Mouse (Mus musculus): Measurements from ENCODE around the gene Twist2. TPM values are rescaled to one million over a fixed set of nuclear protein-coding genes. Genes with fewer than 3 reads are reported as not detected.
A peak's percentile ranks its signal among the peaks of the same experiment; 100 is the strongest.

Gene Twist2
- polyA plus RNA-seq, 1 experiment from 2014 or later = 10.5 TPM

- Histone ChIP-seq H3K4me1 (peaks cover 3% of the 10 kb centered on the region; the same call in 1 of the 2 replicates), H3K27me3 (ENCODE audit: poor library complexity, severe bottlenecking) (no peaks in the 10 kb centered on the region), H3K4me3 (no peak overlapping the region), H3K9me3 (no peaks in the 10 kb centered on the region), H3K36me3 (replicated peaks) (no peaks in the 10 kb centered on the region), H3K27ac (no peak overlapping the region)
- WGBS = 94% methylated on average over 4 of the region's 4 CpGs
- DNase-seq (ENCODE audit: extremely low spot score, low spot score) = no peak
These were observed 21.4 kb upstream of the Twist2 start for GRCm38 (mm10) chr1:91779819-91780218.

GRCm38 (mm10) chr1:91781182-91781581, 20.1 kb upstream of the Twist2 start:
- Histone ChIP-seq H3K9me3 (no peaks in the 10 kb centered on the region), H3K27me3 (ENCODE audit: poor library complexity, severe bottlenecking) (no peaks in the 10 kb centered on the region)
- DNase-seq (ENCODE audit: extremely low spot score, low spot score) = no peak

GRCm38 (mm10) chr1:91784162-91784561, 17.1 kb upstream of the Twist2 start:
- Histone ChIP-seq H3K9me3 (no peaks in the 10 kb centered on the region), H3K27ac (no peak overlapping the region), H3K4me1 (no peaks in the 10 kb centered on the region), H3K27me3 (ENCODE audit: poor library complexity, severe bottlenecking) (no peaks in the 10 kb centered on the region), H3K4me3 (no peak overlapping the region), H3K36me3 (replicated peaks) (no peaks in the 10 kb centered on the region)
- 92% methylated on average over 3 of the region's 3 CpGs for WGBS
- no peak for DNase-seq (ENCODE audit: extremely low spot score, low spot score)

More at GRCm38 (mm10) chr1:91781182-91781581, 20.1 kb upstream of the Twist2 start:
- Histone ChIP-seq H3K4me1 (peaks cover 3% of the 10 kb centered on the region; the same call in 1 of the 2 replicates), H3K27ac (no peak overlapping the region), H3K36me3 (replicated peaks) (no peaks in the 10 kb centered on the region), H3K4me3 (no peak overlapping the region)
- WGBS = 90% methylated on average over 7 of the region's 7 CpGs

- Histone ChIP-seq H3K4me3 (no peak overlapping the region), H3K9me3 (no peaks in the 10 kb centered on the region), H3K4me1 (peaks cover 38% of the 10 kb centered on the region), H3K36me3 (replicated peaks) (no peaks in the 10 kb centered on the region), H3K27me3 (ENCODE audit: poor library complexity, severe bottlenecking) (peaks cover 76% of the 10 kb centered on the region), H3K27ac (no peak overlapping the region)
- 69% methylated on average over 3 of the region's 3 CpGs for WGBS
- DNase-seq (ENCODE audit: extremely low spot score, low spot score) = no peak
These were observed 1.9 kb upstream of the Twist2 start for GRCm38 (mm10) chr1:91799323-91799722.

GRCm38 (mm10) chr1:91800348-91800747, 913 bp upstream of the Twist2 start:
- Histone ChIP-seq H3K36me3 (replicated peaks) (no peaks in the 10 kb centered on the region), H3K4me3 (peak overlapping the region; percentile 64), H3K27ac (peak overlapping the region; percentile 81), H3K4me1 (peaks cover 38% of the 10 kb centered on the region), H3K27me3 (ENCODE audit: poor library complexity, severe bottlenecking) (peaks cover 86% of the 10 kb centered on the region), H3K9me3 (no peaks in the 10 kb centered on the region)
- 18% methylated on average over 13 of the region's 13 CpGs for WGBS
- DNase-seq (ENCODE audit: extremely low spot score, low spot score) = peak; percentile 32

- Histone ChIP-seq H3K27ac (peak overlapping the region; percentile 81), H3K9me3 (no peaks in the 10 kb centered on the region), H3K4me1 (peaks cover 38% of the 10 kb centered on the region), H3K4me3 (peak overlapping the region; percentile 64), H3K36me3 (replicated peaks) (no peaks in the 10 kb centered on the region), H3K27me3 (ENCODE audit: poor library complexity, severe bottlenecking) (peaks cover 91% of the 10 kb centered on the region)
- DNase-seq (ENCODE audit: extremely low spot score, low spot score) = peak; percentile 21
- WGBS = 3% methylated on average over 45 of the region's 45 CpGs
These were observed 644 bp downstream of the Twist2 start for GRCm38 (mm10) chr1:91801844-91802366.

- 7% methylated on average over 30 of the region's 30 CpGs for WGBS
- Histone ChIP-seq H3K36me3 (replicated peaks) (no peaks in the 10 kb centered on the region), H3K9me3 (no peaks in the 10 kb centered on the region), H3K27ac (no peak overlapping the region), H3K27me3 (ENCODE audit: poor library complexity, severe bottlenecking) (peaks cover 89% of the 10 kb centered on the region), H3K4me1 (peaks cover 38% of the 10 kb centered on the region), H3K4me3 (peak overlapping the region; percentile 64)
- DNase-seq (ENCODE audit: extremely low spot score, low spot score) = peak; percentile 19
These were observed 1.3 kb downstream of the Twist2 start for GRCm38 (mm10) chr1:91802406-91803121.

GRCm38 (mm10) chr1:91803416-91803815, 2.2 kb downstream of the Twist2 start:
- WGBS = 83% methylated on average over 6 of the region's 6 CpGs
- Histone ChIP-seq H3K4me1 (peaks cover 38% of the 10 kb centered on the region), H3K4me3 (no peak overlapping the region), H3K36me3 (replicated peaks) (no peaks in the 10 kb centered on the region), H3K27me3 (ENCODE audit: poor library complexity, severe bottlenecking) (peaks cover 80% of the 10 kb centered on the region), H3K27ac (no peak overlapping the region), H3K9me3 (no peaks in the 10 kb centered on the region)
- no peak for DNase-seq (ENCODE audit: extremely low spot score, low spot score)

GRCm38 (mm10) chr1:91816067-91816466, 14.8 kb downstream of the Twist2 start:
- 0 out of 2 replicates have a peak, but pooled peaks cover 5% of the 10 kb centered on the region for H3K4me1 ChIP-seq
- H3K9me3 ChIP-seq = no peaks in the 10 kb centered on the region
- no peak overlapping the region for H3K4me3 ChIP-seq
- H3K27me3 ChIP-seq (ENCODE audit: poor library complexity, severe bottlenecking) = no peaks in the 10 kb centered on the region
- DNase-seq (ENCODE audit: extremely low spot score, low spot score) = no peak
- H3K36me3 ChIP-seq (replicated peaks) = no peaks in the 10 kb centered on the region
- WGBS = 74% methylated on average over 3 of the region's 3 CpGs
- no peak overlapping the region for H3K27ac ChIP-seq

- Histone ChIP-seq H3K27me3 (ENCODE audit: poor library complexity, severe bottlenecking) (no peaks in the 10 kb centered on the region), H3K36me3 (replicated peaks) (no peaks in the 10 kb centered on the region)
- 46% methylated on average over 6 of the region's 6 CpGs for WGBS
These were observed 15.3 kb downstream of the Twist2 start for GRCm38 (mm10) chr1:91816571-91816970.

GRCm38 (mm10) chr1:91819237-91819636, 18.0 kb downstream of the Twist2 start:
- no peak overlapping the region for H3K27ac ChIP-seq
- no peaks in the 10 kb centered on the region for H3K9me3 ChIP-seq
- DNase-seq (ENCODE audit: extremely low spot score, low spot score) = no peak
- H3K36me3 ChIP-seq (replicated peaks) = no peaks in the 10 kb centered on the region
- H3K4me3 ChIP-seq = no peak overlapping the region
- 0 out of 2 replicates have a peak, but pooled peaks cover 5% of the 10 kb centered on the region for H3K4me1 ChIP-seq
- 63% methylated on average over 9 of the region's 9 CpGs for WGBS
- H3K27me3 ChIP-seq (ENCODE audit: poor library complexity, severe bottlenecking) = no peaks in the 10 kb centered on the region

More at GRCm38 (mm10) chr1:91816571-91816970, 15.3 kb downstream of the Twist2 start:
- Histone ChIP-seq H3K27ac (no peak overlapping the region), H3K4me1 (0 out of 2 replicates have a peak, but pooled peaks cover 5% of the 10 kb centered on the region), H3K9me3 (no peaks in the 10 kb centered on the region), H3K4me3 (no peak overlapping the region)
- no peak for DNase-seq (ENCODE audit: extremely low spot score, low spot score)

GRCm38 (mm10) chr1:91820531-91820930, 19.3 kb downstream of the Twist2 start:
- Histone ChIP-seq H3K36me3 (replicated peaks) (no peaks in the 10 kb centered on the region), H3K27me3 (ENCODE audit: poor library complexity, severe bottlenecking) (no peaks in the 10 kb centered on the region), H3K9me3 (no peaks in the 10 kb centered on the region), H3K4me1 (peaks cover 9% of the 10 kb centered on the region), H3K4me3 (no peak overlapping the region), H3K27ac (no peak overlapping the region)
- 92% methylated on average over 10 of the region's 10 CpGs for WGBS
- no peak for DNase-seq (ENCODE audit: extremely low spot score, low spot score)

- no peak overlapping the region for H3K4me3 ChIP-seq
- H3K4me1 ChIP-seq = peaks cover 12% of the 10 kb centered on the region
- no peaks in the 10 kb centered on the region for H3K36me3 ChIP-seq (replicated peaks)
- H3K9me3 ChIP-seq = no peaks in the 10 kb centered on the region
- DNase-seq (ENCODE audit: extremely low spot score, low spot score) = no peak
- peaks cover 6% of the 10 kb centered on the region; the same call in 1 of the 2 replicates for H3K27me3 ChIP-seq (ENCODE audit: poor library complexity, severe bottlenecking)
- no peak overlapping the region for H3K27ac ChIP-seq
- 82% methylated on average over 4 of the region's 4 CpGs for WGBS
These were observed 21.1 kb downstream of the Twist2 start for GRCm38 (mm10) chr1:91822316-91822824.

Data from forebrain, embryonic 10.5 days (tissue).